Mouse (Mus musculus) mature B cell (primary cell): Measurements from ENCODE around the gene Lurap1l.
"Not testable (repeated sequence)": the region's sequence is repeated elsewhere in the genome, so short reads cannot be mapped to it uniquely, and the experiment has no call there.

Experiments
- in situ Hi-C: fragments of 300-500 bp; cut with MboI; formaldehyde crosslinking; loops from 2 replicates; pipeline ENCODE4 v1.14.3; 2019

The Lurap1l gene

DNA sequence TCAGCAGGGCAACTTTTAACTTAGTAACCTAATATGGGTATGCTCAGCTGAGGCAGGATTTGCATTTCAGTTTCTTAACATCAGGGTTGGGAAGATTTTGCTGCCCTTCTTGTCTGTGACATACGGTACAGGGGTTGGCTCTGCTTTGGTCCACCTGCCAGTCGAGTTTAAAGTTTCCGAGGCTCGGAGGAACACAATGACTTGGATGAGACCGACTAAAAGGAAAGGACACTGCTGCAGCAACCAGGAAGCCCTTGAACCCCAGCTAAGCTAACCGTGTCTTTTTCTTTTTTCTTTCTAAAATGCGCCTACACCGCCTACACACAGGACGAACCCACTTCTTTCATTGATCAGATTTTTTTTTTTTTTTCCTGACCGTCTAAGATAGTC lies at the start of gene Lurap1l:
Gene Lurap1l, plus strand, starts transcription at position 166 of the 390 bp plus-strand sequence.
- in situ Hi-C loops: no loop called here

DNA sequence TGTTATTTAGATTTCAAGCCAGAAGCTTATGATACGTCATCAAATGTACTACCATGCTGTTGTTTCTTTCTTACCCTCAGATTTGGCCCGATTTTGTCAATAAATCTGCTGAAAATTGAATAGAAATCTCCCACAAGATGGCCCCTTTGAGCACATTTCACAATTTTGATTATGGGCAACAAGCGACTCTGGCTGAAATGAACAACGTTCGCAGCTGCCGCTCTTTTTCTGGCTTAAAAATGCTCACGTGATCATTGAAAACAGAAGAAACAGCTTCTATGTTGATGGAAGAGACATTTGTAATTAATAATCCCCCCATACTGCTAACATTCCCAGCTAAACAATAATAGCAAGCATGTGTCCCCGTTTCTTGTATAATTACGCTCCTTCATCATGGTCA lies 47.5 kb upstream of the Lurap1l start:
- in situ Hi-C loops: no loop called here

DNA sequence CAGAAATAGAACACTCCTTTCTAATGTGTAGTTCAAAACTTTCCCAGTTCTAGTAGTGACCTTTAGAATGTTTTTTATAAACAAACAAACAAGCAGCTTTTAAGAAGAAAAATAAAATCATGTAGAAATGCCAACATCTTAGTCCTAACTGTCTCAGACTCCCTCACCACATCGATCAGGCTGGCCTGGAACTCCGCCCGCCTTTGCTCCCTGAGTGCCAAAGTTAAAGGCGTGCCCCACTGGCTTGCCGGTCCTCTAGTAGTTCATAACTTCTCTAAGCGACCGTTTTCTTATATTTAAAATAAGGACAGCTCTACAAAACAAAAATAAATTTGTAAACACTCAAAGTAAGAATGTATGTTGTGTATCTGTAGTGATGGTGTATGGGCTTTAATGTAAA lies 46.5 kb upstream of the Lurap1l start:
- in situ Hi-C loops: no loop called here

- in situ Hi-C loops: no loop called here
Observed at GRCm38 (mm10) chr4:80864511-80864922, 45.9 kb upstream of the Lurap1l start.

DNA sequence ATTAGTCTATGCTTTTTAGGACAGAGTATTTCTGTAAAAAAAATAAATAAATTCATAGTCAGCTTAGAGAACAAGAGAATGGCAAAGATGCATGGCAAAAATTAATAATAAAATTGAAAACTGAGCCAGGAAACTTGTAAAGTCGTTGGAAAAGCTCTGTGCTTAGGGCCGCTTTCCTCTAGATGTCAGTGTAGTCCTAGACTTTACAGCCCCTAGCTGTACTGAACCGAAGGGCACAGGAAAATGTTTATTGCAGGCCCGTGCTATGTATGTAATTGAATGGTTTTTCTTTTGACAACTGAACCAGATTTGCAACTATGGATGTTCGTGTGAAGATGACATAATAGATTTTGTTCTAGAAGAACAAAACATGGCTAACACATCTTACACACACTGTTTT lies 44.4 kb upstream of the Lurap1l start:
- in situ Hi-C loops: no loop called here

GRCm38 (mm10) chr4:80869598-80869997 lies 40.8 kb upstream of the Lurap1l start:
- in situ Hi-C loops: no loop called here

DNA sequence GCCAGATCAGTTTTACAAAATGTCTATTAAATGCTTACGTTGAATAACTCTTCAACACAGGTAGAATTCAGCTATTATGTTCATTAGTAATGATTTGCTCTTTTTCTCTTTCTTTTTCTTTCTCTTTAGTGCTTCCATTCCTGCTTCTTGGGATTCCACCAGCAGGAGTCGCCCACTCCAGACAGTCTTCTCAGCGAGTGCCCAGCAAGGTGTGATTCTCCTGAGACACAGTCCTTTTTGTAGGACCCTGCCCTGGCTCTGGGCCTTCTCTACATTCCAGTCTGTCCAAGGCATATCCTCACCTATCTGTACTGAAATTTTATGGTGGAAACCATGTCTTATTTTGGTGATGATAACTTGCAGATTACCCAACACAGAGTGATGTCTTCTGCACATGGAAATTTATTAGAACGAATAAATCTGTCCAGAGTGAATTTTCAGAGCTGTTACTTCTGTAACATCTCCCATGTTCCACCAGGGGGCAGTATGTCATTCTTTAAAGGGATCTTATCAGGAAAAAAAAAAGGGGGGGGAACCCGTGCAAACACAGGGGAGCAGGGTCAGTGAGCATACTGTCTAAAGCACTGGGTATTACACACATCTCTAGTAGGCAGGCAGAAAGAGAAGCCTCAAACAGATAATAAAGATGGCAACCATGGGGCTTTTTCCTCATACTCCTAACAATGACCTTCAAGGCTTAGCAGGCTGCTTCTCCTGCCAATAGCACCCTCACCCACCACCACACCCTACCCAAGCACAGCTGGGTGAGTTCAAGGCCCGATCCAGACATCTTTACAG lies 37.4 kb upstream of the Lurap1l start:
- in situ Hi-C loops: no loop called here

- in situ Hi-C loops: no loop called here
Observed at GRCm38 (mm10) chr4:80874121-80874859, 36.2 kb upstream of the Lurap1l start.

DNA sequence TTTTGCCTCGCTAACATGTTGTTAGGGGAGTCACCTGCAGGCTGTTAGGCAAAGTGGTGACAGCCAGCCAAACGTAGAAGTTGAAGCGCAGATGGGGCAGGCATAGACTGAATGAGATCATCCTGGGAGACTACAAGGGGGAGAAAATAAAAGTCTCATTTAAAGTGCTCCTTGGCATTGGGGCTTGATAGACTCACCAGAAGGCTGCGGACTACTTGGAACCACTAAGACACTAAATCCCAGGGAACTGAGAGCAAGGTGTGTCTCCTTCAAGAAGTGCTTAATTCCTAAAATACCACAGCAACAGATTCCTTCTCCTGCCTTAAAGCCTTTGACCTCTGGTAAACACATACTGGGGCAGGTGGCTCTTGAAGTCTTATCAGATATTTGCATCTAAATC lies 35.4 kb upstream of the Lurap1l start:
- in situ Hi-C loops: no loop called here

DNA sequence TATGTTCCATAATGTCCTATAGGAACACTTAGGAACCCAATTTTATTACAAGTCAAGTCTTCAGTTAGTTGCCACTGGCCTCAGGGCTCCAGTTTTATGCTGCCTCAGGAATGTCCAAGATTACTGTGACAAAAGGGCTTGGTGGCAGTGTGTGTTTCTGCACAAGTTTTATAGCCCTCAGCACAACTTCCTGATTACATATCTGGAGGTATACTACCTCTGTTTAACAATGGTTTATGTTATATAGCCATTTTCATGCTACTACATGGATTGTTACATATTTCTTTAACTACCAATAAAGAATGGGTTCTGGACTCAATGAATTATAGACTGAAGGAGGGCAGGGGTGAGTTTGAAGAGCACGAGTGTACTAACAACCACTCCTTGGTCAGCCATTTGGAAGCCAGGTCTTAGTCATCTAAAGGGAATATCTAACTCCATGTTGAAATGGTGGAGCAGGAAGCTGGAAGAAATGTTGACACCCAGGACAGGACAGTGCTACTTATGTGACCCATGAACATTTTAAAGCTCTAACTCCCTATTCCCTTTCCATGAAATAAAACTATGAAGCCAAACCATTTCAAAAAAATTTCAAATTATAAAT lies 28.3 kb upstream of the Lurap1l start:
- in situ Hi-C loops: no loop called here

DNA sequence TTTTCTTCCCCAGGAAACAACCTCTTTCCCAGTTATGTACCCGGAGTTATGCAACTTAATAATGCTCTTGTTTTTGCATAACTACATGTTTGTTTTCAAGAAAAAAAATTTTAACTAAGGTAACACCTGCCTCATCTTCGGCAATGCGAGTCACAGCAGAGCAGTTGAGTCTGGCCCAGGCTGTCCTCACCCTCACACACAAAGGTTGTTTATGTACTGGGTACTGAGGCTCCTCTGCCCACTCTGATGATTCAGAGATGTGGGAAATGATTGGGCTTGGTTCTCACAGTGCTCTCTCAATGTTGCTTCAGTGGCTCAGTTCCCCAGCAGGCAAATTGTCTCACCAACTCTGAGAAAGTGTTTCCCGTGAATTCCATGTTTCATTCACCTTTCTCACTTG lies 23.8 kb upstream of the Lurap1l start:
- in situ Hi-C loops: no loop called here

GRCm38 (mm10) chr4:80891004-80891403 lies 19.4 kb upstream of the Lurap1l start:
- in situ Hi-C loops: no loop called here

- in situ Hi-C loops: no loop called here
Observed at GRCm38 (mm10) chr4:80895278-80895894, 15.1 kb upstream of the Lurap1l start.

- in situ Hi-C loops: no loop called here
Observed at GRCm38 (mm10) chr4:80906726-80907125, 3.7 kb upstream of the Lurap1l start.

GRCm38 (mm10) chr4:80907973-80908372 lies 2.5 kb upstream of the Lurap1l start:
- in situ Hi-C loops: no loop called here

DNA sequence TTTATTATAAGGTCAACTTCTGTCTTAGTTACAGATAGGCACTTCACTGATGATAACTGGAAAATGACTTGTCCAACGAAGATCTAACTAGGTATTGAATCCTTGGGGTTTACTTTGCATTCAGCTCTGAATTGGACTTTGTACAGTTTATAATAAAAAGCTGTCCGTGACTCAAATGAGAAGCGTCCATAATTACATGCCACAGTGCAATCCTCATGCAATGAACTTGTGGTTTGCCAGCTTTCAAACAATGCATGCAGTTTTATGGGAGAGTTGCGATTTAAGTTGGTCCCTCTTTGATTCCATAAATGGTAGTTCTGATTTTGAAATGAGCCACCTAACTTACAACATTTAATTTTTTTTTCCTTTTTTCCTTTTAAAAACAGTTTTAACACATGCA lies 1.5 kb upstream of the Lurap1l start:
- in situ Hi-C loops: no loop called here

- in situ Hi-C loops: no loop called here
Observed at GRCm38 (mm10) chr4:80910871-80911701, 640 bp downstream of the Lurap1l start.

DNA sequence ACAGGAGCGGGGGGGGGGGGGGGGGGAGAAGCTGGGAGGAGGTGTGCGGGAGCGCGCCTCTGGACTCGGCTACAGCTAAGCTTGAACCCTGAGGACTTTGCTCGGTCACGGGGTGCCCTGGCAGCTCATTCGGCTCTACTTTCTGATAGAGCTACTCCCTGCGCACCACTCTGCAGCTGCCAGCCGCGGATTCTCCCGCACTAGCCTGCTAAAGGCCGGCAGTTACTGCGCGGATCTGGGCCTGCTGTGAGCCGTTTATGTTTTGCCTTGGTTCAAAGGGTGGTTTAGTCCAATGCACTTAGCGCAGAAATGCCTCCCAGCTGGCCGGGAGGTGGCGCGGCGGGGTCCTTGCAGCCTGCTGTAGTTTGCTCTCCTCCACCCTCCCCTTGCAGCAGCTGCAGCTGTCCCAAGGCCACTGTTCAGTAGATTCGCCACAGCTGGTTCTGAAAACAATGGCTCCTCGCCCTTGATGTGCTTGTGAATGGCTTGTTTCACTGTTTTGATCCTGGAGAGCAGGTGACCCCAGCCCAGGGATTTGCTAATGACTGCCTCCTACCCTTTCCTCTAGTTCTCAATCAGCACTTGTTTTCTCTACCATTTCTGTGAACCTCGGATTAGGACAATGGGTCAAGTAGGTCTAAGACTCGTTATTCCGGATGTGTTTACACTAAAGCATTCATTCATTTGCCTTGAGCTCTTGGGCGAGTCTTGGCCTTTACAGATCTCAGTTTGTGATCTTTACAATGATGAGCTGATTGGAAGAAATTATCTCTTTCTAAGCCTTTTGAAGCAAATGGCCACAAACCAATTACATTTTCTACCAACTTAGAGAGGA lies 1.5 kb downstream of the Lurap1l start:
- in situ Hi-C loops: no loop called here

DNA sequence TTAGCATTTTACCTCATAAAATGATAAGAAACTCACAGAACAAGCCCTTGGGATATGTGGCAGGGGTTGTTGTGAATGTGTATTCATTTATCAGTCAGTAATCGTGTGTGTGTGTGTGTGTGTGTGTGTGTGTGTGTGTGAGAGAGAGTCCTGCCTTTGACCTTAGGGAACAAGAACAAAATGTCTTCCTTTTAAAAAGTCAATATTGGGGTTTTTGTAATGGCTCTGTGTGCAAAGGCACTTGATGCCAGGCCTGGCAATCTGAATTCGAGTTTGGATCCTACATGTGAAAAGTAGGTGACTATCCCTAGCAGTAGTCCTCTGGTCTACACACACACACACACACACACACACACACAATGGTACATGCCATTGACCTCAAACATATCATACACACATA lies 4.8 kb downstream of the Lurap1l start:
- in situ Hi-C loops: no loop called here

DNA sequence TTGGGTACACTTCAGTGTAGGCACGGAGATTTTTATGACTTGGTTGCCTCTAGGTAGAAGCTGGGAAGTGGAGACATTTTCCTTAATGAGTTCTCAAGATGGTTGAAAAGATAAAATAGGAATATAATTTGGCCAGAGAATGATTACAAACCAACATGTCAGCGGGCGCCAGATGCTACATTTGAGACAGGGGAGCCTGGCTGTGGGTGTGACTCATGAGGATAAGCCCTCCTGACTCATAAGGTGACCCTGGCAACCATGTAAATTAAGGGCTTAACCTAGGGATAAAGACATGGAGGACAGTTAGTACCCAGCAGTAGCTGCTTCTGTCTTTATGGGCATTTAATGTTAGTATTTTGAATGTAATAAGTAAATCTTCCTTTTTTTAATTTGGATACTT lies 6.2 kb downstream of the Lurap1l start:
- in situ Hi-C loops: no loop called here

- in situ Hi-C loops: not testable (repeated sequence)
Observed at GRCm38 (mm10) chr4:80917128-80917527, 6.7 kb downstream of the Lurap1l start.
